Mouse (Mus musculus): ENCODE data around the gene Asic3.

The Asic3 gene

DNA sequence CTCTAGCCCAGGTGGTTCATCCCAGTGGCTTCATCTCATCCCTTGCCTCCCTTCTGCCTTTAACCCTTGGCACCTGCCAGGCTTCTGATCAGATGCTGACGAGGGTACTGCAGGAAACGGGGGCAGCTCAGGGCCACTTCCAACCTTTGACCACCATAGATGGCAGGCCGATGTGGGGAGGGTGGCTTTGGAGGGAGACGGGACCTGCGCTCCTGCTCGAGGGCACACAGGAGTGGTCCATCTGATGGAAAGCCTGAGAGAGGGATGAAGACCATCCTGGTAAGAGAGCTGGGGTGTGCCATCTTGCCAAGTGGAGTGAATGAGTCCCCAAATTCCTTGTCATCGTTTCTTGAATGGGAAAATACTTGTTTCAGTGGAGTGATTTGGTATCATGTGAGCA is 30.0 kb downstream of the Asic3 start:
- in situ Hi-C loops (cut with MboI; ENCODE audit: unreplicated experiment in 2 of 2) = no loop called here

DNA sequence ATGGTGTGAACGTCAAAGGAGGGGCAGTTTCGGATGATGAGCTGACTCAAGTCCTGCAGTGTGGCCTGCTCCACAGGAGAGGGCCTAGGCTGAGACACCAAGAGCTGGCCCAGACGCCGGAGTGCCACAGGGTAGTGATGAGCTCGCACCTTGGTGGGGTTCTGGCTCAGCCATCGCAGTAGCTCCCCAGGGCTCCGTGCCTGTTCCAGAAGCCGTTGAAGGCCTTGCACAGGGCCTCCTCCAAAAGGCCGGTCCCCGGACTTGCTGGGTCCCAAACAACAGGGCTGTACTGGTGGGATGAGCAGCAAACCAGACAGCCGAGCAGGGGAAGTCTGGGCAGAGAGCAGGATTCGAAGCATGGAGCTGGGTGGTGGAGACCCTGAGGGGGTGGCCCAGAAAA is 30.7 kb downstream of the Asic3 start:
- in situ Hi-C loops (cut with MboI; ENCODE audit: unreplicated experiment in 2 of 2) = no loop called here

- in situ Hi-C loops (cut with MboI; ENCODE audit: unreplicated experiment in 2 of 2) = no loop called here
These were observed 31.7 kb downstream of the Asic3 start, which contains the start of gene Fastk for GRCm38 (mm10) chr5:24444746-24445427. Gene Fastk, minus strand, starts transcription at chr5:24445287.

GRCm38 (mm10) chr5:24445428-24446080 is 32.4 kb downstream of the Asic3 start:
- in situ Hi-C loops (cut with MboI; ENCODE audit: unreplicated experiment in 2 of 2) = no loop called here

GRCm38 (mm10) chr5:24446630-24447029 is 33.4 kb downstream of the Asic3 start:
- in situ Hi-C loops (cut with MboI; ENCODE audit: unreplicated experiment in 2 of 2) = no loop called here

DNA sequence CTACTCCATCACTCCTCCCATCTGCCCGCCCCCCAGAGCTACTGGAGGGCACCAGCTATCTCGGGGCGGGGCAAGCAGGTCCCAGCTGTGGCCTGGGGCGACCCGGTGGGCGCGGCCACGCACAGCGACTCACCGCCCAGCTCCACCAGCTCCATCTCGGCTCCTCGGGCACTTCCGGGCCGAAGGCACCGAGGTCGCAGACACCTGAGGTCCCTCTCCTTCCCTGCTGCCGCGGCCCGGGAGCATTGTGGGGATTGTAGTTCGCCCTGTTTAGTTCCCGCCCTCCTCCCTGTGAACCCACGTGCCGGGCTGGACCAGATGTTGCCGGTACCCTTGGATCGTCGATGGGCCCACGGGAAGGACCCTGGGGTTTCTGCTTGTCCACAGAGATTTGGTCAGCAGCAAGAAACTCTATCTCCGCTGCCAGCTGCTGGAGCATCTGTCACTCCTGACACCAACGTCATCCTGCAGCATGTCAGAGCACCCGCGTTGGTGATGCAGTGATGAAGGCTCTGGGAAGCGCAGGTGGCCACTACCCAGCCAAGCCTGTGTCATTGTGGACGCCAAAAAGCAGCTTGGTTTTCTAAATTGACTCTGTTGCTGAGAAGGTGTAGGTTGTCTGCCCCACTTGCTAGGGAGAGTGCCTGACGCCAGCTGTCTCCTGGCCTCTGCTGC is 34.6 kb downstream of the Asic3 start, which contains the start of gene Tmub1:
Gene Tmub1, minus strand, starts transcription at position 231 of the 675 bp plus-strand sequence.
- in situ Hi-C loops (cut with MboI; ENCODE audit: unreplicated experiment in 2 of 2) = no loop called here

DNA sequence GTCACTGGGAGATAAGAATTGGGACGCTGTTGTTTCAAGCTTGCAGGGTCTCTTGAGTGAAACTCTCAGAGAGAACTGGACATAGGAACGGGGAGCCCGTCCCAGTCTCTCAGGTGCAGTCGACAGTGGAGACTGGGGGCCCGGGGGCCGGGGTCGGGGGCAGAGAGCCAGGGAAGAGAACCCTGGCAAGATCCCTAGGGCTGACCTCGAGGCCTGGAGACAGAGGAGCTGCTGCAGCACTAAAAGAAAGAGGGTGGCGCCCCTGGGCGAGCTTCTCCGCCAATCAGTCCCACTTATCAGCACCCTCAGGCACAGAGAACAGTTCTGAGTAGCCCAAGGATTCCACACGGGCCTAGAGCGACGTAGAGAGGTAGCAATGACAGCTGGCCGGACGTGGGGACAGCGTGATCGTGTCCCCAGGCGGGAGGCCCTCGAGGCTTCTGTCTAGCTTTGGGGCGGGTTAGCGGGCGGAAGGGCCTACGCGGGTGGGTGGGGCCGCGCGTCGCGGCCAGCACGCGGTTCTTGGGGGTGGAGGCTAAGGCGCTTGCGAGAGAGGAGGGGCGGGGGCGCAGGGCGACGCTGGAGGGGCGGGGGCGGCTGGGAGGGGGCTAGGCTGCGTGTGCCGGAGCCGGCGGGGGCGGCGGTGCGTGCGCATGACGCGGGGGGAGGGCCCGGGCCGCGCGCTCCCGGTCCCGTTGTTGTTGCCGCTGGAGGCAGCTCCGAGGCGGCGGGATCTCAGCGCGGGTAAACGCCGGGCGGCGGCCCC is 38.3 kb downstream of the Asic3 start:
- in situ Hi-C loops (cut with MboI; ENCODE audit: unreplicated experiment in 2 of 2) = loop anchor here in 1 of 2 experiments (10.0 kb wide), 1 partner anchor 607 kb away; the partner anchor contains the start of gene Tomm7

- in situ Hi-C loops (cut with MboI; ENCODE audit: unreplicated experiment in 2 of 2) = loop anchor here in 1 of 2 experiments (10.0 kb wide), 1 partner anchor 607 kb away; the partner anchor contains the start of gene Tomm7
These were observed 39.0 kb downstream of the Asic3 start, which contains the start of gene Agap3 for GRCm38 (mm10) chr5:24452030-24452690. Gene Agap3, plus strand, starts transcription at chr5:24452177.

GRCm38 (mm10) chr5:24452691-24453233 is 39.6 kb downstream of the Asic3 start:
- in situ Hi-C loops (cut with MboI; ENCODE audit: unreplicated experiment in 2 of 2) = loop anchor here in 1 of 2 experiments (10.0 kb wide), 1 partner anchor 608 kb away; the partner anchor contains the start of gene Tomm7

- in situ Hi-C loops (cut with MboI; ENCODE audit: unreplicated experiment in 2 of 2) = loop anchor here in 1 of 2 experiments (10.0 kb wide), 1 partner anchor 609 kb away; the partner anchor contains the start of gene Tomm7
These were observed 40.2 kb downstream of the Asic3 start for GRCm38 (mm10) chr5:24453283-24453984.

- in situ Hi-C loops (cut with MboI; ENCODE audit: unreplicated experiment in 2 of 2) = loop anchor here in 1 of 2 experiments (10.0 kb wide), 1 partner anchor 609 kb away; the partner anchor contains the start of gene Tomm7
These were observed 40.8 kb downstream of the Asic3 start for GRCm38 (mm10) chr5:24453985-24454303.

DNA sequence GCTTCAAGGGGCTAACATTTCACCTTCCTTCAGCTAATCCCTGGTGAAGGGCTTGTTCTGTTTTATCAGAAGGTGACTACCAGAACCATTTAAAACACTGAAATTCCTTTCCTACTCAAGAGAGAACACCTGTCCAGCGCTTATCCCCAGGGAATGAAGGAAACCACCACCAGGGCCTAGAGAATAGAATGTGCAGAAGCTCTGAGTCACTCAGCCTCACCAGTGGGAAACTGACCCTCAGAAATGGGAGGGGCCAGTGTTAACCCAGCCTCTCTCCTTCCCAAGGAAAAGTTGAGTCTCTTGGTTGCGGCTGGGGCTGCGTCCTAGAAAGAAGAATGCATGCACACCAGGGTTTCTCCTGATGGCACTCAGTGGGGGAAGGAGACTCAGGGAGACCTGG is 41.9 kb downstream of the Asic3 start:
- in situ Hi-C loops (cut with MboI; ENCODE audit: unreplicated experiment in 2 of 2) = loop anchor here in 1 of 2 experiments (5.0 to 10.0 kb wide), 2 partner anchors 33 to 610 kb away; partner anchors contain the start of genes Cdk5, Slc4a2 and Tomm7

GRCm38 (mm10) chr5:24455613-24456012 is 42.4 kb downstream of the Asic3 start:
- in situ Hi-C loops (cut with MboI; ENCODE audit: unreplicated experiment in 2 of 2) = loop anchor here in 1 of 2 experiments (5.0 to 10.0 kb wide), 2 partner anchors 33 to 611 kb away; partner anchors contain the start of genes Cdk5, Slc4a2 and Tomm7

DNA sequence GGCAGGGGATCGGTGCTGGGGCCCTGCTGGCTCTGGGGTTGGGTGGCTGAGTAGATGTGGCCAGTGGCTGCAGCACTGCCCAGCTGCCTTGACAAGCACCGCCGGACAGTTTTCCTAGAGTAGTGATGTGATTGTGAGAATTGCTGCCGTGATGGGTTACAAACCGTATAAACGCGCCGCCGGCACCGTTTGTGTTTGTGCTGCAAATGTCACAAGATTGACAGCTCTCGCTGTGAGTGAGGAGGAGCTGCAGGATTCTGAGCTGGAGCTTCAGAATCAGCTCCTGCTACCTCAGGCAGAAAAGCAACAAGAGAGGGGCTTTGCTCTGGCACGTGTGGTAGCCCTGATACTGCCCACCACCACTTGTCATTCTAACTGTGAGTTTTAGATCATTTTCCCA is 53.6 kb downstream of the Asic3 start:
- in situ Hi-C loops (cut with MboI; ENCODE audit: unreplicated experiment in 2 of 2) = loop anchor here in 1 of 2 experiments (5.0 kb wide), 1 partner anchor 204 kb away; no protein-coding TSS in a partner anchor
